Mouse (Mus musculus) olfactory bulb, adult 2 months (tissue): Measurements from ENCODE around the gene Rapsn.

Source experiments
- CTCF ChIP-seq: fragments of 200-500 bp; IDR thresholded peaks from 2 replicates; pipeline ENCODE4 v1.5.1; 2012; ENCODE audit warnings: low read depth, mild to moderate bottlenecking, low read length, moderate library complexity; ENCODE audit not compliant: insufficient read depth
- POLR2A ChIP-seq: fragments of 200-500 bp; IDR thresholded peaks from 2 replicates; pipeline ENCODE4 v1.6.1; 2012; ENCODE audit warnings: mild to moderate bottlenecking, low read depth, low read length, moderate library complexity; ENCODE audit not compliant: insufficient read depth

DNA sequence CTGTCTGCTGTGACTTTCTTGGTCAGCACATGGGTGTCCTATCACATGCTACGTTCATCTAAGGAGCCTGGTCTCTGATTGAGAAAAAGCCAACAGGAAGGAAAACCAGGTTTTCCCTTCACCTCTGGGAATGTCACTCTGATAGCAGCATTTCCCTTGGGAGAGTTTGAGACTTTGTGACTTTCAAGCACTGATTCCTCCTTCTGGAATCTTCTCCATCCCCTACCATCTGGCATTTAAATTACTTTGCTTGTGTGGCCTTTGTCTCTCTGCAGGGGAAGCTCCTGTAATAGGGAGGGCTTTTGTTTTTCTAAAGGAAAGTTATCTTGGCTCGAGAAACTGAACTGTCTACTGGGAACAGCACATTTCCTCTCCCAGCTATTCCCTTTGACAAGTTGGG, 12.3 kb upstream of the Rapsn start:
- TF ChIP-seq CTCF (no peak), POLR2A (no peak)
